Mouse (Mus musculus): ENCODE measurements at regions not wholly inside any gene's neighbourhood (a gene's known extent, or its start where the extent isn't known, plus 50 kb on each side); places are given as distances from the start of the nearest gene placed in this dataset.

DNA sequence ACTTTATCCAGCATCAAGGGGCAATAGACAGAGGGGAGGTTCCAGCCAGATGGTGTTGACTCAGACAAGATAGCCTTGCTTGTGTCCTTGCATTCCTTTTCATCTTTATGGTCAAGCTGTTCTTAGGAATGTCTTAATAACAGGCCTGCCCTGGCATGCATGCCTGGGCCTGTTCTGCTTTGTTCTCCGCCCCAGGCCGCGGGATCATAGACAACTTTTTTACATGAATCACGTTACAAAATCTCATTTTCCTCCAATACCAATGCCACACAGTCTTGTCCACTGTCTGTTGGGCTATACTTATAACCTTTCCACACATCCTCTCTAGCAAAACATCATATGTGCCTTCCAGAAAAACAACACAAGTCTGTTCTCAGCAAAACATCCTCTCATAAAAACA, 60.1 kb upstream of the Slitrk1 start:
- TF ChIP-seq CTCF (IDR thresholded peaks at IDR 0.05; ENCODE audit: control insufficient read depth, insufficient read depth, insufficient read length) (no peak), USF1 (IDR thresholded peaks at IDR 0.05; ENCODE audit: low read depth) (no peak), MYOG (IDR thresholded peaks at IDR 0.05; ENCODE audit: control insufficient read depth, extremely low read depth, insufficient read length) (no peak)

All from C2C12 (cell line).